Mouse (Mus musculus): ENCODE results near the gene Lhx2. TPM values are rescaled to one million over a fixed set of nuclear protein-coding genes. Genes with fewer than 3 reads are reported as not detected.

Gene Lhx2
- polyA plus RNA-seq, 1 experiment from 2014 or later: 102 TPM

GRCm38 (mm10) chr2:38340626-38341200, 1.6 kb downstream of the Lhx2 start:
- Histone ChIP-seq H3K4me3 (ENCODE audit: low read depth, low read length) (peak overlapping the region; percentile 90), H3K4me2 (ENCODE audit: low read length) (peak overlapping the region; percentile 91), H3K36me3 (ENCODE audit: control insufficient read depth, insufficient read depth, low read length) (no peaks in the 10 kb centered on the region), H3K9me3 (replicated peaks; ENCODE audit: control insufficient read depth, low read length) (no peaks in the 10 kb centered on the region), H3K9ac (ENCODE audit: low read length) (peak overlapping the region; percentile 98), H3K27me3 (replicated peaks; ENCODE audit: control insufficient read depth, insufficient read depth, low read length) (peaks cover 25% of the 10 kb centered on the region), H3K4me1 (ENCODE audit: control insufficient read depth, insufficient read depth, low read length) (peaks cover 11% of the 10 kb centered on the region), H3K27ac (ENCODE audit: low read depth, low read length) (peak overlapping the region; percentile 97)
- DNase-seq (ENCODE audit: low spot score) (peak; percentile 87), ATAC-seq (peak; percentile 59)
- WGBS: under 1% methylated on average over 10 of the region's 10 CpGs

GRCm38 (mm10) chr2:38343573-38343972, 4.5 kb downstream of the Lhx2 start:
- Histone ChIP-seq H3K4me1 (ENCODE audit: control insufficient read depth, insufficient read depth, low read length) (peaks cover 8% of the 10 kb centered on the region), H3K27me3 (replicated peaks; ENCODE audit: control insufficient read depth, insufficient read depth, low read length) (peaks cover 11% of the 10 kb centered on the region; the same call in 1 of the 2 replicates), H3K9ac (ENCODE audit: low read length) (peak overlapping the region; percentile 98), H3K4me2 (ENCODE audit: low read length) (peak overlapping the region; percentile 91), H3K36me3 (ENCODE audit: control insufficient read depth, insufficient read depth, low read length) (no peaks in the 10 kb centered on the region), H3K27ac (ENCODE audit: low read depth, low read length) (peak overlapping the region; percentile 75), H3K9me3 (replicated peaks; ENCODE audit: control insufficient read depth, low read length) (no peaks in the 10 kb centered on the region), H3K4me3 (ENCODE audit: low read depth, low read length) (peak overlapping the region; percentile 90)
- WGBS: 44% methylated on average over 1 of the region's 1 CpGs
- DNase-seq (ENCODE audit: low spot score): peak; percentile 42
- no peak for ATAC-seq

GRCm38 (mm10) chr2:38344727-38345126, 5.6 kb downstream of the Lhx2 start:
- peak; percentile 53 for DNase-seq (ENCODE audit: low spot score)
- peaks cover 16% of the 10 kb centered on the region for H3K4me1 ChIP-seq (ENCODE audit: control insufficient read depth, insufficient read depth, low read length)
- H3K27ac ChIP-seq (ENCODE audit: low read depth, low read length): peak overlapping the region; percentile 58
- no peak for ATAC-seq
- H3K9ac ChIP-seq (ENCODE audit: low read length): peak overlapping the region; percentile 99
- H3K27me3 ChIP-seq (replicated peaks; ENCODE audit: control insufficient read depth, insufficient read depth, low read length): peaks cover 11% of the 10 kb centered on the region; the same call in 1 of the 2 replicates
- no peaks in the 10 kb centered on the region for H3K36me3 ChIP-seq (ENCODE audit: control insufficient read depth, insufficient read depth, low read length)
- H3K4me2 ChIP-seq (ENCODE audit: low read length): peak overlapping the region; percentile 91
- H3K9me3 ChIP-seq (replicated peaks; ENCODE audit: control insufficient read depth, low read length): no peaks in the 10 kb centered on the region
- H3K4me3 ChIP-seq (ENCODE audit: low read depth, low read length): peak overlapping the region; percentile 90

GRCm38 (mm10) chr2:38346417-38346816, 7.3 kb downstream of the Lhx2 start:
- H3K4me2 ChIP-seq (ENCODE audit: low read length): peak overlapping the region; percentile 91
- H3K27me3 ChIP-seq (replicated peaks; ENCODE audit: control insufficient read depth, insufficient read depth, low read length): peaks cover 11% of the 10 kb centered on the region; the same call in 1 of the 2 replicates
- no peaks in the 10 kb centered on the region for H3K9me3 ChIP-seq (replicated peaks; ENCODE audit: control insufficient read depth, low read length)
- WGBS: 15% methylated on average over 6 of the region's 6 CpGs
- no peak for DNase-seq (ENCODE audit: low spot score)
- peak overlapping the region; percentile 99 for H3K9ac ChIP-seq (ENCODE audit: low read length)
- H3K27ac ChIP-seq (ENCODE audit: low read depth, low read length): peak overlapping the region; percentile 98
- H3K36me3 ChIP-seq (ENCODE audit: control insufficient read depth, insufficient read depth, low read length): no peaks in the 10 kb centered on the region
- H3K4me3 ChIP-seq (ENCODE audit: low read depth, low read length): peak overlapping the region; percentile 90
- H3K4me1 ChIP-seq (ENCODE audit: control insufficient read depth, insufficient read depth, low read length): peaks cover 24% of the 10 kb centered on the region
- no peak for ATAC-seq

- Histone ChIP-seq H3K9me3 (replicated peaks; ENCODE audit: control insufficient read depth, low read length) (no peaks in the 10 kb centered on the region), H3K4me3 (ENCODE audit: low read depth, low read length) (peak overlapping the region; percentile 90), H3K27ac (ENCODE audit: low read depth, low read length) (peak overlapping the region; percentile 98), H3K27me3 (replicated peaks; ENCODE audit: control insufficient read depth, insufficient read depth, low read length) (peaks cover 11% of the 10 kb centered on the region; the same call in 1 of the 2 replicates), H3K4me1 (ENCODE audit: control insufficient read depth, insufficient read depth, low read length) (peaks cover 24% of the 10 kb centered on the region), H3K9ac (ENCODE audit: low read length) (peak overlapping the region; percentile 99), H3K4me2 (ENCODE audit: low read length) (peak overlapping the region; percentile 91), H3K36me3 (ENCODE audit: control insufficient read depth, insufficient read depth, low read length) (no peaks in the 10 kb centered on the region)
- 5% methylated on average over 15 of the region's 15 CpGs for WGBS
- DNase-seq (ENCODE audit: low spot score) (no peak), ATAC-seq (no peak)
These were observed 8.0 kb downstream of the Lhx2 start for GRCm38 (mm10) chr2:38346881-38347764.

GRCm38 (mm10) chr2:38347811-38348551, 8.9 kb downstream of the Lhx2 start:
- peak overlapping the region; percentile 99 for H3K9ac ChIP-seq (ENCODE audit: low read length)
- no peaks in the 10 kb centered on the region for H3K36me3 ChIP-seq (ENCODE audit: control insufficient read depth, insufficient read depth, low read length)
- H3K4me2 ChIP-seq (ENCODE audit: low read length): peak overlapping the region; percentile 91
- under 1% methylated on average over 53 of the region's 54 CpGs for WGBS
- DNase-seq (ENCODE audit: low spot score): peak; percentile 91
- H3K4me3 ChIP-seq (ENCODE audit: low read depth, low read length): peak overlapping the region; percentile 90
- peaks cover 24% of the 10 kb centered on the region for H3K4me1 ChIP-seq (ENCODE audit: control insufficient read depth, insufficient read depth, low read length)
- peaks cover 11% of the 10 kb centered on the region; the same call in 1 of the 2 replicates for H3K27me3 ChIP-seq (replicated peaks; ENCODE audit: control insufficient read depth, insufficient read depth, low read length)
- peak overlapping the region; percentile 98 for H3K27ac ChIP-seq (ENCODE audit: low read depth, low read length)
- ATAC-seq: peak; percentile 33
- no peaks in the 10 kb centered on the region for H3K9me3 ChIP-seq (replicated peaks; ENCODE audit: control insufficient read depth, low read length)

GRCm38 (mm10) chr2:38348660-38349420, 9.8 kb downstream of the Lhx2 start:
- Histone ChIP-seq H3K4me2 (ENCODE audit: low read length) (peak overlapping the region; percentile 91), H3K36me3 (ENCODE audit: control insufficient read depth, insufficient read depth, low read length) (peaks cover 8% of the 10 kb centered on the region), H3K27me3 (replicated peaks; ENCODE audit: control insufficient read depth, insufficient read depth, low read length) (peaks cover 14% of the 10 kb centered on the region), H3K27ac (ENCODE audit: low read depth, low read length) (peak overlapping the region; percentile 98), H3K4me1 (ENCODE audit: control insufficient read depth, insufficient read depth, low read length) (peaks cover 26% of the 10 kb centered on the region), H3K9ac (ENCODE audit: low read length) (peak overlapping the region; percentile 99), H3K4me3 (ENCODE audit: low read depth, low read length) (peak overlapping the region; percentile 90), H3K9me3 (replicated peaks; ENCODE audit: control insufficient read depth, low read length) (no peaks in the 10 kb centered on the region)
- WGBS: 3% methylated on average over 19 of the region's 19 CpGs
- ATAC-seq: no peak
- no peak for DNase-seq (ENCODE audit: low spot score)

All from forebrain, embryonic 14.5 days (tissue).